Mouse (Mus musculus) neural tube, embryonic 11.5 days (tissue): ENCODE data around the gene Fgf14. TPM values are rescaled to one million over a fixed set of nuclear protein-coding genes. Genes with fewer than 3 reads are reported as not detected.

Source experiments
- ATAC-seq: fragments of 200-750 bp; cut with Nextera tagmentation; 2 replicates; pipeline ENCODE4 v1.8.0; 2017; ENCODE audit warnings: moderate number of reproducible peaks, mild to moderate bottlenecking, moderate TSS enrichment, moderate library complexity; ENCODE audit not compliant: insufficient read depth, low FRiP score, low TSS enrichment
- DNase-seq: peaks from one replicate; pipeline ENCODE4 v3.0.0-alpha.2; 2015; ENCODE audit warnings: low spot score
- H3K27ac ChIP-seq: fragments of 300-500 bp; sonication (generic); 2 replicates; pipeline ENCODE4 v1.5.1; 2014; ENCODE audit warnings: low read depth, mild to moderate bottlenecking, low read length
- H3K27me3 ChIP-seq: fragments of 300-500 bp; sonication (generic); 2 replicates; pipeline ENCODE4 v1.6.1; 2014; ENCODE audit warnings: mild to moderate bottlenecking, low read length, mixed read lengths; ENCODE audit not compliant: control insufficient read depth, insufficient read depth
- H3K36me3 ChIP-seq: fragments of 300-500 bp; sonication (generic); 2 replicates; pipeline ENCODE4 v1.6.1; 2014; ENCODE audit warnings: mild to moderate bottlenecking, low read length, moderate library complexity, mixed read lengths; ENCODE audit not compliant: control insufficient read depth, insufficient read depth
- H3K4me1 ChIP-seq: fragments of 300-500 bp; sonication (generic); 2 replicates; pipeline ENCODE4 v1.6.1; 2014; ENCODE audit warnings: low read length, mixed read lengths; ENCODE audit not compliant: control insufficient read depth, insufficient read depth
- H3K4me2 ChIP-seq: fragments of 300-500 bp; sonication (generic); 2 replicates; pipeline ENCODE4 v1.6.1; 2014; ENCODE audit warnings: low read depth, mild to moderate bottlenecking, moderate library complexity
- H3K4me3 ChIP-seq: fragments of 300-500 bp; sonication (generic); 2 replicates; pipeline ENCODE4 v1.5.1; 2014; ENCODE audit warnings: low read depth, low read length
- H3K9ac ChIP-seq: fragments of 300-500 bp; sonication (generic); 2 replicates; pipeline ENCODE4 v1.6.1; 2014; ENCODE audit warnings: mild to moderate bottlenecking, low read length
- H3K9me3 ChIP-seq: fragments of 300-500 bp; sonication (generic); 2 replicates; pipeline ENCODE4 v1.6.1; 2016; ENCODE audit warnings: low read length; ENCODE audit not compliant: control insufficient read depth
- WGBS: fragments of 180-500 bp; shearing (Covaris S2); extraction: QIAGEN DNeasy Blood & Tissue Kit; methylation state at CpG from one replicate; pipeline ENCODE4 v1.1.7; 2014; 5-methylcytosine and 5-hydroxymethylcytosine counted together
- polyA plus RNA-seq: library from polyadenylated mRNA; unstranded; fragments of >200 nt; fragmentation: Nextera tagmentation; extraction: Ambion mirVana; gene quantifications from 2 replicates; pipeline ENCODE4 v1.2.1, GENCODE M21; 2014

Gene Fgf14
- polyA plus RNA-seq, 1 experiment from 2014 or later = 7.5 TPM

GRCm38 (mm10) chr14:124266977-124267376, 409.9 kb downstream of the Fgf14 start:
- DNase-seq (no peak), ATAC-seq (no peak)

GRCm38 (mm10) chr14:124264541-124265059, 412.3 kb downstream of the Fgf14 start:
- no peak overlapping the region for H3K4me3 ChIP-seq
- no peak overlapping the region for H3K27ac ChIP-seq
- H3K9ac ChIP-seq = no peak overlapping the region
- no peaks in the 10 kb centered on the region for H3K9me3 ChIP-seq
- WGBS = 41% methylated on average over 2 of the region's 2 CpGs
- ATAC-seq = no peak
- DNase-seq = no peak
- no peaks in the 10 kb centered on the region for H3K4me1 ChIP-seq
- H3K27me3 ChIP-seq = no peaks in the 10 kb centered on the region
- H3K36me3 ChIP-seq = no peaks in the 10 kb centered on the region
- H3K4me2 ChIP-seq = no peak overlapping the region

More at GRCm38 (mm10) chr14:124266977-124267376, 409.9 kb downstream of the Fgf14 start:
- Histone ChIP-seq H3K36me3 (no peaks in the 10 kb centered on the region), H3K4me3 (no peak overlapping the region), H3K4me2 (no peak overlapping the region), H3K27ac (no peak overlapping the region), H3K9ac (no peak overlapping the region), H3K9me3 (no peaks in the 10 kb centered on the region), H3K27me3 (no peaks in the 10 kb centered on the region), H3K4me1 (no peaks in the 10 kb centered on the region)

- Histone ChIP-seq H3K9ac (no peak overlapping the region), H3K9me3 (no peaks in the 10 kb centered on the region), H3K4me1 (no peaks in the 10 kb centered on the region), H3K4me3 (no peak overlapping the region), H3K27me3 (no peaks in the 10 kb centered on the region), H3K4me2 (no peak overlapping the region), H3K27ac (no peak overlapping the region), H3K36me3 (no peaks in the 10 kb centered on the region)
- DNase-seq (no peak), ATAC-seq (no peak)
Measured at GRCm38 (mm10) chr14:124263199-124263598, 413.7 kb downstream of the Fgf14 start.

- Histone ChIP-seq H3K27me3 (no peaks in the 10 kb centered on the region), H3K36me3 (no peaks in the 10 kb centered on the region), H3K9ac (no peak overlapping the region), H3K4me3 (no peak overlapping the region), H3K4me1 (no peaks in the 10 kb centered on the region), H3K9me3 (no peaks in the 10 kb centered on the region), H3K27ac (no peak overlapping the region), H3K4me2 (no peak overlapping the region)
- DNase-seq (no peak), ATAC-seq (no peak)
- WGBS = 75% methylated on average over 1 of the region's 1 CpGs
Measured at GRCm38 (mm10) chr14:124247517-124247916, 429.4 kb downstream of the Fgf14 start.

- ATAC-seq (no peak), DNase-seq (no peak)
- H3K27me3 ChIP-seq = no peaks in the 10 kb centered on the region
- H3K4me2 ChIP-seq = no peak overlapping the region
- WGBS = 77% methylated on average over 2 of the region's 2 CpGs
- H3K36me3 ChIP-seq = no peaks in the 10 kb centered on the region
- H3K4me1 ChIP-seq = no peaks in the 10 kb centered on the region
- no peaks in the 10 kb centered on the region for H3K9me3 ChIP-seq
- no peak overlapping the region for H3K27ac ChIP-seq
- H3K9ac ChIP-seq = no peak overlapping the region
- H3K4me3 ChIP-seq = no peak overlapping the region
Measured at GRCm38 (mm10) chr14:124223445-124223844, 453.5 kb downstream of the Fgf14 start.

- peak; percentile 58; the same call in 1 of the 2 replicates for ATAC-seq
- Histone ChIP-seq H3K27ac (no peak overlapping the region), H3K27me3 (no peaks in the 10 kb centered on the region), H3K9ac (no peak overlapping the region), H3K9me3 (no peaks in the 10 kb centered on the region), H3K4me3 (no peak overlapping the region), H3K4me1 (no peaks in the 10 kb centered on the region), H3K36me3 (no peaks in the 10 kb centered on the region), H3K4me2 (no peak overlapping the region)
- peak; percentile 11 for DNase-seq
- WGBS = 50% methylated on average over 1 of the region's 1 CpGs
Measured at GRCm38 (mm10) chr14:124222447-124222846, 454.5 kb downstream of the Fgf14 start.

- ATAC-seq (no peak), DNase-seq (peak; percentile 13)
- H3K4me3 ChIP-seq = no peak overlapping the region
- H3K4me1 ChIP-seq = no peaks in the 10 kb centered on the region
- H3K4me2 ChIP-seq = no peak overlapping the region
- no peaks in the 10 kb centered on the region for H3K36me3 ChIP-seq
- no peaks in the 10 kb centered on the region for H3K27me3 ChIP-seq
- no peak overlapping the region for H3K27ac ChIP-seq
- WGBS = 69% methylated on average over 2 of the region's 2 CpGs
- no peaks in the 10 kb centered on the region for H3K9me3 ChIP-seq
- H3K9ac ChIP-seq = no peak overlapping the region
Measured at GRCm38 (mm10) chr14:124220979-124221378, 455.9 kb downstream of the Fgf14 start.

GRCm38 (mm10) chr14:124195806-124196205, 481.1 kb downstream of the Fgf14 start:
- Histone ChIP-seq H3K27ac (no peak overlapping the region), H3K36me3 (no peaks in the 10 kb centered on the region), H3K9me3 (no peaks in the 10 kb centered on the region), H3K4me2 (no peak overlapping the region), H3K4me1 (no peaks in the 10 kb centered on the region), H3K4me3 (no peak overlapping the region), H3K9ac (no peak overlapping the region), H3K27me3 (peaks cover 7% of the 10 kb centered on the region; the same call in 1 of the 2 replicates)
- no peak for ATAC-seq
- DNase-seq = no peak
- WGBS = 19% methylated on average over 7 of the region's 7 CpGs

- Histone ChIP-seq H3K9ac (no peak overlapping the region), H3K9me3 (no peaks in the 10 kb centered on the region), H3K4me3 (no peak overlapping the region), H3K4me1 (no peaks in the 10 kb centered on the region), H3K4me2 (no peak overlapping the region), H3K27me3 (peaks cover 7% of the 10 kb centered on the region; the same call in 1 of the 2 replicates), H3K36me3 (no peaks in the 10 kb centered on the region), H3K27ac (no peak overlapping the region)
- DNase-seq = peak; percentile 55
- 30% methylated on average over 10 of the region's 10 CpGs for WGBS
- ATAC-seq = no peak
Measured at GRCm38 (mm10) chr14:124195331-124195730, 481.6 kb downstream of the Fgf14 start.
